Mouse (Mus musculus): ENCODE measurements at regions not wholly inside any gene's neighbourhood (a gene's known extent, or its start where the extent isn't known, plus 50 kb on each side); places are given as distances from the start of the nearest gene placed in this dataset.
"Not testable (repeated sequence)": the region's sequence is repeated elsewhere in the genome, so short reads cannot be mapped to it uniquely, and the experiment has no call there.

DNA sequence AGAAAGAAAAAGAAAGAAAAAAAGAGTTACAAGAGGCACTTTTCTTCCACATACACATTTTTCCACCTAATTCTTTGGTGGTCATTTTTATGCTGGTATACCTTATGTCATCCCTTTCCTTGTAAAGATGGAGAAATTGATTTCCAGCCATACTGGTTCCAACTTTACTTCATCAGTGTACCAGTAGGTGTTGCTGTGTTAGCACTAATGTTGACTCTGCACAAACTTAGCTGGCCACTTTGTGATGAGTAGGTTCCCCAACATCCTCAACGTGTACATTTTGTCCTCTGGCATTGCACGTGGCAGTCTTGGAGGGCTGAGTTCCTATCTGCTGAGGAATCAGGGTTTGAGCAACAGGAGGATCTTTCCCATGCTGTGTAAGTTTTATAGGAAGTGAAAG, 256.7 kb downstream of the Cetn3 start:
- no peak for DNase-seq (ENCODE audit: extremely low read depth, insufficient read length, low spot score)

DNA sequence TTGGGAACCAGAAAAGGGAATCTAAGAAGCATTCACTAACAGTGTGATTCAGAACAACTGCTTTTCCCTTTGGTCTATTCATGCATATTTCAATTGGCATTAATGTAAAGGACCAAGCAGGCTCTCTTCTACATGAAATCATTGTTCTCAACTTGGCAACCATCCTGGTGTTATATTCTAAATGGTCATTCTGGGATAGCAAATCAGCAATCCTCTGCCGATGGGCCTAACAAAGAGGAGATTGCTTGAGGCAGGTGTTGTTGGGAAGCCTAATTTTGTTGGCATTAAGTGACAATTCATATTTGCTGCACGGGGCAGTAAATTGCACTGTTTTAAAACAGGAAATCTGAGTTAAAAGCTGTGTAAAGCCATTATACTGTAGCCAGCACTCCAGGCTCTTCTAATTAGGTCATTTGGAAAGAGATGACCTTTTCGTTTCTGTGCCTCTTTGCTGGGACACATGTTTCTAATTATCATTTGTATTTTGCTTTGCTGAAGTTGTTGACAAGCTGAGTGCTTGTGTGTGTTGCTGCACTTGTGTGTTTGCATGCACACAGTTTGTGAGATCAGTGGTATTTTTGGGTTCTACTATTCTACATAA, 275.4 kb downstream of the Cetn3 start:
- DNase-seq (ENCODE audit: extremely low read depth, insufficient read length, low spot score): no peak

DNA sequence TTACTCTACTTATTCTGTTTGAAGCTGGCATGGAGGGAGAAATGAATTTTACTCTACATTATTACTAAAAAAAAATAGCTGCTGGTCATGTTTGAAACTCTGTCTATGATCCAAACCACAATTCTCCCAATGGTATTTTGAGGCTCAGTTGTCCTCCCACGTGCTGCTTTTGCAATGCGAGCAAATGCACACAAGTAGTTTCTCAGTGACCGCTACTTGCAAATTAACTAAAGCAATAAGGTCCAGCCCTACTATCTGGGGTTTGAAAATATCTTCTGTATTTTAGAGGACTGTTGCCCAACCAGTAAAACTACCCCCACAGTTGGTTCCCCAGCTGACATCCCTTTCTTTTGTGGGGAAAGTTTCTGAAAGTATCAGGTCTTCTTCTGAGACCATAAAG, 276.0 kb downstream of the Cetn3 start:
- DNase-seq (ENCODE audit: extremely low read depth, insufficient read length, low spot score): no peak

DNA sequence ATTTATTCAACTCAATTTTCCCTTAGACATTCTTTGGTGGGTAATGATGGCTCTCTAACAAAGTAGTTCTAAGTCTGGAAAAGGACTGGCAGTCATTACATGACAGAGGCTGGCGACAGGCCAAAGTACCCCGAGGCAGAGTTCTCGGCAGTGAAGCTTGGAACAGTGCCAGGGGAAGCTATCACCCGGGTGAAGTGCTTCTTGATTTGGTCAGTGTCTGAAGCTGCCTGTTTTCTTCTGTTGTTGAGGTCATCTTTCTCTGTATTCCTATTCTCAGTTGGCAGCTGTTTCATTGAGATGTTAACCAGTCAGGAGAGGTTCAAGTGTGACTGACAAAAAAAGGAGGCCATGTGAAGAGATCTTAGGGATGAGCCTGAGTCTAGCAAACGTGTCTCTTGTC, 276.6 kb downstream of the Cetn3 start:
- DNase-seq (ENCODE audit: extremely low read depth, insufficient read length, low spot score): no peak

DNA sequence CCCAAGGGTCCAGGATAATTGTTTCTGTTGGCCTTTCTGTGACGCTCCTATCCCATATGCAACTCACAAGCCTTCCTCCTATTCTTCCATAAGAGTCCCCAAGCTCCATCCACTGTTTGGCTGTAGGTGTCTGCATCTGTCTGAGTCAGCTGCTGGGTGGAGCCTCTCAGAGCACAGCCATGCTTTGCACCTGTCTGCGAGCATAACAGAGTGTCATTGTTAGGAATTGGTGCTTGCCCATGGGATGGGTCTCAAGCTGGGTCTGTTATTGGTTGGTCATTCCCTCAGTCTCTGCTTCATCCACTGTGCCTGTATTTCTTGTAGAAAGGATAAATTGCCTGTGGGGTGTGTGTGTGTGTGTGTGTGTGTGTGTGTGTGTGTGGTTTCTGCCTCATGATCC, 281.0 kb downstream of the Cetn3 start:
- not testable (repeated sequence) for DNase-seq (ENCODE audit: extremely low read depth, insufficient read length, low spot score)

DNA sequence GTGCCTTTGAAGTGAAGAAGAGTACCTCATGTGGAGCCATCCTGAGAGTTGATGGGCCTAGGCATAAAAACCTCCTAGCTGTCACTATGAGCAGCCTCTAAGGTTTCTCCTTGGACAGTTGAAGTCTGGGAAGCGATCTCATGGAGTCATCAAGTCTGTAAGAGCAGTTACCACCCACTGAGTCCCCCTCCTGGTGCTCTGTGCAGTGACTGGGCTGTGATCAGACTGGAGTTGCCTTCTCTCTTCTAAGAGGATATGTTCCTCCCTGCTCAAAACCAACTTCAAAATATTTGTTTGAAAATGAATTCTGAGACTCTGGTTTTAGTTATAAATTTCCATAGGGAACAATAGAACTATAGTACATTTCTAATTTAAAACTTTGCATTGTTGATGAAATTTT, 283.3 kb downstream of the Cetn3 start:
- no peak for DNase-seq (ENCODE audit: extremely low read depth, insufficient read length, low spot score)

DNA sequence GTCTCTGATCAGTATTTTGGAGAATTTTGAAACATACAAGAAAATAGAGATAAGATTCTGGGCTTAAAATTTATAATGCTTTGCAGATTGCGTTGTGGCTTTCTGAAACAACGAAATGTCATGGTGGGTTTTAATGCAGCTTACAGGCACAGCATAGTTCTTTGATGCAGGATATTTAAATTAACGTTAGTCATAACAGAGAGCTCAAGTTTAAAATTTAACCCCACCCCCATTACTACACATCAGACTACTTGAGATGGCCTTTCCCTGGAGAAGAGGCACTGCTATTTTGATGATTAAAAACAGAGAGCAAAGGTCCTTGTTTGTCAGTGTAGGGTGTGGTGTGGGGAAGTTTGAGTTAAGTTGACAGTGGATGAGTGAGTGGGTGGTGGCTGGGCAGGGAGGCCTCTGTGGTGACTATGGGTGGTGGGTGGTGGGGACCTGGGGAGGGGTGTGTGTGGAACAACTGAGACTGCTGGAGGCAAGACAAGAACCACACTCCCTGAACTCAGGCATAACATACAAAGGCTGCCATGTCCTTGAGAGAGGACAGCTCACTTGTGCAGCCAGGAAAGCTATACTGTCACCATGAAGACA, 283.9 kb downstream of the Cetn3 start:
- no peak for DNase-seq (ENCODE audit: extremely low read depth, insufficient read length, low spot score)

DNA sequence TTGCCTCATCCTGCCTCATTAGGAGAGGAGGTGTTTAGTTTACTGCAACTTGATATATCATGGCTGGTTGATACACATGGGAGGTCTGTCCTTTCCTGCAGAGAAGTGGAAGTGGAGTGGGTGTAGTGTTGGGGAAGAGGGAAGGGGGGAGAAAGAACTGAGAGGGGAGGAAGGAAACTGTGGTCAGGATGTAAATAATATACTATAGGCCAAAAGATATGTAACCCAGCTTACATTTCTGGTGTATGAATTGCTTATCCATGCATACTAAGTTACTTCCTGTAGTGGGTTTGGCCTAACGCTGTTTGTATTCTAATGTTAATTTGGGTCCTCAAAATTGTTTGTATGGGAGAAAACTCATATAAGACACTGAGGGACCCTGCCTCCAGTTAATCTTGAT, 289.6 kb downstream of the Cetn3 start:
- DNase-seq (ENCODE audit: extremely low read depth, insufficient read length, low spot score): no peak

DNA sequence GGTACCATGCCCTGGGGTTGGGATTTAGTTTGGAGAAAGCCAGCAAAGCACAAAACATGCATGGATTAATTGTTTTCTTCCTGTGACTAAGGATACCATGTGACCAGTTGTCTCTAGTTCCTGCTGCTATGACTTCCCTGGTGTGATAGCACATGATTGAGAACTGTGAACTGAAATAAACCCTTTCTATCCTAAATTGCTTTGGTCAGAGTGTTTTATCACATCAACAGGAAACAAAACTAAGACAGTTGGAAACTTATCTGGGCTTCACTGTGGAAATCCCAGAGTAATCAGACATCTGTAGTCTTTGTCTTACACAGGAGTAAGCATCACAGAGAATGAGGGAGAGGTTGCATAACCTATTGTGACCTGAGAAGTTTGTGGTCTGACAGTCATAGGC, 290.5 kb downstream of the Cetn3 start:
- no peak for DNase-seq (ENCODE audit: extremely low read depth, insufficient read length, low spot score)

DNA sequence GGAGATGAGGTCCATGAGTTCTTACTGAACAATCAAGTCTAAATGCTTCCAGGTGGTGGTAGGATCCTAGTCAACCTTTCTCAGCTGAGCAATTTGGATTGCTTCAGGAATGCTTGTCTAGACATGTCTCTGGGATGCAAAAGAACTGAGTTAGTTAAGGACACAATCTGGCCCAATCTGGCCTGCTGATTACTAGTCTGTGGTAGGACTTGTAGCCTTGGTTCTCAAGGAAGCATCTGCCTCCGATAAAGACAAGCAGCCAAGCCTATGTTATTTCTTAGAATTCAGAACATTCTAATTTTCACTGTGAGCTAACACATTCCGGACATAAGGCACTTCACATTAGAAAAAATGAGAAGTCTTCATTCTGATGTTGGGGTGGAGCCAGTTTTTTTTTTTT, 298.5 kb downstream of the Cetn3 start:
- no peak for DNase-seq (ENCODE audit: extremely low read depth, insufficient read length, low spot score)

DNA sequence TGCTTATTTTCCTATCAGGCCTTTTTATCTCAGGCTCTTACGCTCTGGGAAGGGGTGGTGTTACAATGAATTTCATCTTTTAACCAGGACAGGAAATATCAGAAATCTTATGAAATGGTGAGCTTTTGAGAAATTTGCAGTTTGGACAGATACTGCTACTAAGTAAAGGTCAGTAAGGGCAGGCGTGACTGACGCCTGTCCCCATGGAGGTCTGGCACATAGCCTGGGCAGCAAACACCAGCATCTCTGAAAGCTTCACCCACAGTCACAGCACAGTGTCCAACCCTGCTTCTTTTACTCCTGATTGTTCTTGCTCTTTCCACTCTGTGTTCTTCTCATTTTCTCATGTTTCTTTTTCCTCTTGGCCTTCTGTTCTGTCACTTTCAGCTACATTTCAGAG, 304.8 kb downstream of the Cetn3 start:
- no peak for DNase-seq (ENCODE audit: extremely low read depth, insufficient read length, low spot score)

DNA sequence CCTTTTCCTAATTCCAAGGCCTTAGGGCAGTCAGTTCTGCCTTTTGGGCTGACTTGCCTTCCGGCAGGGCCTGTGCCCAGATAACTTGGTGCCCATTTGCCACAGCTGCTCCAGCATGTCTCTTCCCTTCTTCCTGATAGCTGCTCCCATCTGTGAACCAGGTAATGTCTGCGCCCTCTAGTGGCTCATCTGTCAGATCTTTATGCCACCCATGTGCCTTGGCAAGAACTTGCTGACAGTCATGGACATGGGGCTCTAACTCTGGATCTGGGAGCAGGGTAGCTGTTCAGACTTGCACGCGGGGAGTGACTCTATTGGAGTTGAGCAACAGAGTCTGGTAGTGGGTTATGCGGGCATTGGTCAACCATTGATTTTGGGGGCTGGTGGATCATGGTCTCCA, 309.3 kb downstream of the Cetn3 start:
- no peak for DNase-seq (ENCODE audit: extremely low read depth, insufficient read length, low spot score)

DNA sequence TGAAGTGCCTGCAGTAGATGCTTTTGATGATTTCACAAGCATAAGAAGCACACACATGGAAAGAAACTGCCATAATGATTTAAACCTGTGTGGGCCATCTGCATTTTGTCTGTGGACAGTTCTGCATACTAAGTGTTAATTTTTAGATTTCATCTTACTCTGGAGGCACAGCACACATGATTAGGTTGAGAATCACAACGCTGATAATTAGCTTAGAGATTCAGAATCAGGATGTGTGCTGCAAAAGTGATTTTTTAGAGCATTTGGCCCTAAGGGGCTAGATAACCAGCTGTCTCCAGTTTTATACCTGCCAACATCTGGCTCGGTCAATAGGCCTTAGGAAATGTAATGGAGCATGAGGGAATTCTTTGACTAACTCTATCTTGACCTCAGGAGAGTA, 323.2 kb downstream of the Cetn3 start:
- no peak for DNase-seq (ENCODE audit: extremely low read depth, insufficient read length, low spot score)

DNA sequence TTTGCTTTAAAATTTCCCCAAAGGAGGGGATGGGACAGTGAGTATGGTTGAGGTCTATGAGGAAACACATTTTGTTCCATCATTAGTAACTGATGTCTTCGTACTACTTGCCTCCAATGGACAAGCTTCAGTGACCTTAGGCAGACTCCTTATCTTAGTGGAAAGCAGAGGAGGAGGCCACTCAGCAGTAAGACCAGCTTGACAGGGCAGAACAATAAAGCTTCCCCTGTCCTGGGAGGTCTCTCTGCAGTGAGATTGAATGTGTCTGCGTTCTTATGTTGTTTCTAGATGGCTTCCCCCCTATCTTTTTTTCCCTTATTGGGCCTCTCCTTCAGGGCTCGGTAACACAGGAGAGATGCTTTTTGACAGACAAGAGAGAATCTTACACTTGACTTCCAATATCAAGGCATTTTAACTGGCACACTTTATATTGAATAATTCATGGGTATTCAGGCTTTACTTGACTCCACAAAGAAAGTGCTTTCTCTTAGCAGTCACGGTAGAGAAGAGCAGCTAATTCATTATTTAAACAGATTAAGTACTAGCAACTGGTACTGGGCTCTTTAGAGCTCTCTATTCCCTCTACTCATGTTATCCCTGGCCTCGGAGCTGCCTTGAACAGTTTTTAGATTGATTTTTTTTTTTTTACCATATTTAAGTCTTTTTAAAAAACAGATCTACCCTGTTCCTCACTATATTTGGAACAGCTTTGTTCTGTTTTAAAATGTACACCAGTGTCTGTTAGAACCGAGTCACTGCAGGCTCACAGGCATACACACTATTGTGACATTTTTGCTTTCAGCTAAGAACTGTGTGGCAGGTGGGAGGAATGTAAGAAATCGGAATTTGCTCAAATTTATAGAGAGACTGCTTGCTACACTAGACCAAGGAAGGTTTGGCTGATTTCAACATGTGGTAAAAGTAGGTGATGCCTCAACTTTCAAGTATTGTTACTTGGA, 347.2 kb downstream of the Cetn3 start:
- DNase-seq (ENCODE audit: extremely low read depth, insufficient read length, low spot score): no peak
